Mouse (Mus musculus): Measurements from ENCODE around the gene Fcamr.

DNA sequence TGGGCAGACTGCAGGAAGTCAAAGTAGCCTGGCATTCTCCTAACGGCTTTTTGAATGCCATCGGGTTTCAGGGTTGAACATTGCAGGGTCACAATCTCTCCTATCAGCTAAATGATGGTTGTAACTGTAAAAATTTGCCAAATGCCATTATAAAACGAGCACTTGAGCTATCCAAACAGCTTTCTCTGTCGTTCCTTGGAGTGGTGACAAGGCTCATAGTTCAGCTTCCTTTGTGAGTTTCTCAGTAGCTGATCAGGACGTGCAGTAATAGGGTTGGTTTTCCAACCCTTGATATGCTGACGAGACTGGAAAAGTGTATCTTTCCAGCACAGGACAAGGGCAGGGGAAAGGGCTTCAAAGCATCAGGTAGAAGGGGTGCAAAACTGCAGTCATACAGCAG lies 2.7 kb upstream of the Fcamr start:
- TF ChIP-seq CTCF (conservative IDR thresholded peaks at IDR 0.05; ENCODE audit: insufficient read depth, insufficient read length, low read depth, low read length): no peak
- no peak for TF ChIP-seq POLR2A (IDR thresholded peaks at IDR 0.05; ENCODE audit: low read depth, low read length)
